Mouse (Mus musculus): ENCODE measurements around the gene Ttc34. TPM values are rescaled to one million over a fixed set of nuclear protein-coding genes. Genes with fewer than 3 reads are reported as not detected.

Gene Ttc34
- total RNA-seq (2021) = 1 to 10 TPM; 2.4 to 2.7 TPM

GRCm38 (mm10) chr4:154837170-154837569, at the start of gene Ttc34:
Gene Ttc34, plus strand, starts transcription at chr4:154837459.
- intact Hi-C loops (cut with DNase I) = no loop called here
- DNase-seq (ENCODE audit: low spot score in 2 of 2) = peak; percentile 28 to 32

- intact Hi-C loops (cut with DNase I) = no loop called here
- DNase-seq (ENCODE audit: low spot score in 2 of 2) = peak in 1 of 2 experiments; percentile 6
These were observed 49.1 kb upstream of the Ttc34 start for GRCm38 (mm10) chr4:154787960-154788702.

DNA sequence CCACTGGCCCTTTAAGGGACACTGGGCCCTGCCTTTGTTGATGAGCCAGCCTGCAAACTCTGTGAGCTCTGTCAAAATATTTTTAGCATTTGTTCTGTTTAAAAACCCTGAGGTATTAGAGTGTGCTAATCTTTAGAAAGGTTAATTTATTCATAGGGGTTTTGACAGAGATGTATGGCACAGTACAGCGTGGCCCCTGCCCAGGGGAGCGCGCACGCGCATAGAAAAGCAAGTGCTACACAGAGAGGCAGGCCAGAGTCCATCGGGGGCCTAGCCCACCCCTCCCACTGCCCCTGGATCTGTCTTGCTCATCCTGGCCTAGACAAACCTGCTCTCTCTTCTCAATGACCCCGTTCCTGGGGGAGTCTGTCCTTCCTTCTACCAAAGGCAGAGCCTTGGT, 45.4 kb upstream of the Ttc34 start:
- no peak for DNase-seq (ENCODE audit: low spot score in 2 of 2)
- intact Hi-C loops (cut with DNase I) = no loop called here

GRCm38 (mm10) chr4:154793499-154793898, 43.8 kb upstream of the Ttc34 start:
- intact Hi-C loops (cut with DNase I) = no loop called here
- DNase-seq (ENCODE audit: low spot score in 2 of 2) = no peak

DNA sequence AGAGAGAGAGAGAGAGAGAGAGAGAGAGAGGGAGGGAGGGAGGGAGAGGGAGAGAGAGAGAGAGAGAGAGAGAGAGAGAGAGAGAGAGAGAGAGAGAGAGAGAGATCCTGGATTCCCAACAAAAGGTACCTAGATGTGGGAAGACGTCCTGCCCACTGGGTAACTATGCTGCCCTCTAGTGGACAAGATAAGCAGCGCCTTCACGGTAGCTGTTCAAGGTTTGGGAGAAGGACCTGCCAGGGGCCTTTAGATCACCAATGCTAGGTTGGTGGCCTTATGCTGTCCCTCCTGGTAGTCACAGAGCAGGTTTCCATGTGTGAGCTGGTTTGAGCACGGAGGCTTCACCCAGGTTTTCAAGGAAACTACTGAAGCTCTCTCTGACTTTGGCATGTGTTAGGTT, 39.4 kb upstream of the Ttc34 start:
- DNase-seq (ENCODE audit: low spot score in 2 of 2) = peak; percentile 56 to 63
- intact Hi-C loops (cut with DNase I) = loop anchor here (2.0 kb wide), 1 partner anchor 469 kb away; no protein-coding TSS in a partner anchor

DNA sequence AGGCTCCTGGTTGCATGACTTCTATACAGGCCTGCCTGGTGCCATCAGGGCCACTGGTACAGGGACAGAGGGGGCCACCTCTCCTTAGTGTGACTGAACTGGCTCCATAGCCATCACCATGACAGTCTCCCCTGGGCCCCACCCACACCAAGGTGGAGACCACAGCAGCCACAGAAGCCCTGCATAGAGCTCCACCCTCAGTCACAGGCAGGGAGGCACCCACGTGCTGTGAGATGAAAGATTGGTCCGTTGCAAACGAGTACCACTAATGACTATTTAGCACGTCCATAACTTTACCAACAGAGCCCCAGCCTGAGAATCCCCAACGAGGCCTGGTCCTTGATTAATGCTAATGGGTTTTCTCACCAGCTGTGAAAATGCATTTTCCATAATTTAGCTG, 36.7 kb upstream of the Ttc34 start:
- intact Hi-C loops (cut with DNase I) = no loop called here
- no peak for DNase-seq (ENCODE audit: low spot score in 2 of 2)

- intact Hi-C loops (cut with DNase I) = no loop called here
- DNase-seq (ENCODE audit: low spot score in 2 of 2) = no peak
These were observed 35.0 kb upstream of the Ttc34 start for GRCm38 (mm10) chr4:154802210-154802609.

- peak; percentile 34 to 37 for DNase-seq (ENCODE audit: low spot score in 2 of 2)
- intact Hi-C loops (cut with DNase I) = loop anchor here (2.0 to 5.0 kb wide), 3 partner anchors 78 to 658 kb away; no protein-coding TSS in a partner anchor
These were observed 11.6 kb upstream of the Ttc34 start for GRCm38 (mm10) chr4:154825662-154826061.

DNA sequence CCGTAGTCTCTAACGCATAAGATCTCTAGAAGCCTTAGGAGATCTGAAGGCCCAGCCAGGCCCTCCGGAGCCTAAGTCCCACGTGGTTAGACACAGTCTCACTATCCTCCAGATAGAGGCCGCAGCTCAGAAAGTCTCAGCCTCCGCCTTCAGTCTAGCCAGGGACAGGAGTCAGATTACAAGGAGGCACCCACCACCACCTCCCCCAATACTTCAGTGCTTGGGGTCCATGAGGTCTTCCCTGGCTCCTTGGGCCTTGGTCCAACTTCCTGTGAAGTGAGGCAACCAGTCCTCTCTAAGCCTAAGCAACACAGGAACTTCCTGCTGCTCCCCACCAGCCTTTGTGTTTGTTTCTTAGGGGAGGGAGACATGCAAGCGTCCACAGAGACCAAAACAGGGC, 11.0 kb upstream of the Ttc34 start:
- DNase-seq (ENCODE audit: low spot score in 2 of 2) = no peak
- intact Hi-C loops (cut with DNase I) = loop anchor here (5.0 kb wide), 2 partner anchors 79 to 659 kb away; no protein-coding TSS in a partner anchor

DNA sequence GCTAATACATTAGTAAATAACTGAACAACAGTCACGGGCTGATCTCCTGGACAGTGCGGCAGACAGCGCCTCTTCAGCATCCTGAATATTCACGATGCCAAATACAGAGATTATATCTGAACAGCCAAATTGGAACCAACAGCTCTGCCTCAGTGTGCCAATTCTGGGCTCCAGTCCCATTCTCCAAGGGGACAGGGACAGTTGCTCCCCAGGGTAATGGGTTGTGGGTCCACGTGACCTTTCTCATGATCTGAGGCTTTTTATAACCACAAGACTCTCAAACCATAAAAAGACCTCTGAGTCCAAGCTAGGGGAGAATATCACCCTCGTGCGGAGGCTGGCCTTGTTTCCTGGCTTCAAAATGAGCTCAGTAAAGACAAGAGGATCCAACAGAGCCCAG, 10.1 kb upstream of the Ttc34 start:
- intact Hi-C loops (cut with DNase I) = loop anchor here (5.0 kb wide), 2 partner anchors 80 to 660 kb away; no protein-coding TSS in a partner anchor
- DNase-seq (ENCODE audit: low spot score in 2 of 2) = peak in 1 of 2 experiments; percentile 17

DNA sequence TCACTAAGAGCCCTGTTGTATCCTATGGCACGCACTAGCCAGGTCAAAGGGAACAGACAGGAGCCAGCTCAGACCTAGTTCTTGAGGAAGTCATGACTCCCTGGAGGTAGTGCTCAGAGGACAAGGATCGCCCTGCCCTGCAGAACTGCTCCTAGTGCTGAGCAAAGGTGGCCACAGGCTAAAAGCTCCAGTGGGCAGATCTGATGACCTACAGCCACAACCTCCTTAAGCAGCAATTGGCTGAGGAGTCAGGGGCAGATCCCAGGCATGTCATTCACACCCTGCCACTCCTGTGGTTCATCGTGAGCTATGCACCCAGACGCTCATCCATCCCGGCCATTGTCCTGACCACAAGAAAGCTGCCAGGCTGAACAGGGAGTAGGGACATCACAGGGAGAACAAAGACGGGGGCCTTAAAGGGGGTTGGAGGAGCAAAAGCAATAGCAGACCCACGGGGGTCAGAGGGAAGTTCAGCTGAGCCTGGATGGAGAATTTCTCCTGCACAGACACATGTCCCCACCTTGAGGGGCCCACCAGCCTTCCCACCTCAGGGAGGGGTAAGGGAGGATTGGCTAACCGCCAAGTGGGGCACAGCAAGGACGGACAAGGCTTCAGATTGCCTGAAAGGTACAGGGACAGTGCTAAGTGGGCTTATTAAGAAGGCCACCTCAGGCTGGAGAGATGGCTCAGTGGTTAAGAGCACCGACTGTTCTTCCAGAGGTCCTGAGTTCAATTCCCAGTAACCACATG, 9.2 kb upstream of the Ttc34 start:
- no peak for DNase-seq (ENCODE audit: low spot score in 2 of 2)
- intact Hi-C loops (cut with DNase I) = loop anchor here (5.0 kb wide), 2 partner anchors 81 to 661 kb away; no protein-coding TSS in a partner anchor

- DNase-seq (ENCODE audit: low spot score in 2 of 2) = no peak
- intact Hi-C loops (cut with DNase I) = no loop called here
These were observed 5.2 kb upstream of the Ttc34 start for GRCm38 (mm10) chr4:154831915-154832573.

- DNase-seq (ENCODE audit: low spot score in 2 of 2) = no peak
- intact Hi-C loops (cut with DNase I) = no loop called here
These were observed 910 bp upstream of the Ttc34 start for GRCm38 (mm10) chr4:154836183-154836915.

DNA sequence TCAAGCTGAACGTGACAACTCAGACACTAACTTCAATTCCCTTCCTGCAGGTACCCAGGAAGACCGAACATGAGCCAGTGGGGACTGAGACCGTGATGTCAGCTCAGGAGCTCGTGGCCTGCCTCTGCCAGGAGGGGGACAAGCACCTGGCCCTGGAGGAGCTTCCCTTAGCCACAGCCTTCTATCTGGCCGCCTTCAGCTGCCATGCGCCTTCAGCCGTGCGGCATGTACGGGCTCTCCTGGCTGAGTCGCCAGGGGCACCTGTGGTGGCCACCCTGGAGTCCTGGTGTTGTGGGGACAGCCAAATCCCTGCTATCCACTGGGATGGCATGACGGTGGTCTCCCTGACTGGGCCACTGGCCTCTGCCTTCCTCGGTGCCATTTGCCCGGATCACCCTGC, 1.5 kb downstream of the Ttc34 start:
- intact Hi-C loops (cut with DNase I) = no loop called here
- DNase-seq (ENCODE audit: low spot score in 2 of 2) = no peak

GRCm38 (mm10) chr4:154839406-154839805, 2.1 kb downstream of the Ttc34 start:
- DNase-seq (ENCODE audit: low spot score in 2 of 2) = no peak
- intact Hi-C loops (cut with DNase I) = no loop called here

- DNase-seq (ENCODE audit: low spot score in 2 of 2) = no peak
- intact Hi-C loops (cut with DNase I) = no loop called here
These were observed 15.4 kb downstream of the Ttc34 start for GRCm38 (mm10) chr4:154852696-154853095.

DNA sequence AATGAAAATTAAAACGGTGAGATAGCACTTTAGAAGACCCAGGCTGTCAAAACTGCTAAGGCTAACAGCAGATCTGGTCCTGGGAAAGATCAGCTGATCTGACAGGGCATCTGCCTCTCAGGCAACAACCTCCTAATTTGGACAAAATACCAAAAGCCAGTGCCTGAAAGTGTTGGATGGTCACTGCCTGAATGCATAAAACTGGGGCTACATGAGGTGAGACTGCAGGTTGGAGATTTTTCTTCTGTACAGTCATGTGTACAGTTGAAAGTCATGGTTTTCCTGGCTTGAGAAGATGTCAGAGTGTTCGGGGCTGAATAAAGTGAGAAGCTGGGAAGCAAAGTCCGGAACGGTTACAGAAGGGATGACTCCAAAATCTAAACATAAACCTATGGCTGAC, 16.6 kb downstream of the Ttc34 start:
- DNase-seq (ENCODE audit: low spot score in 2 of 2) = no peak

GRCm38 (mm10) chr4:154854676-154855345, 17.6 kb downstream of the Ttc34 start:
- intact Hi-C loops (cut with DNase I) = no loop called here
- DNase-seq (ENCODE audit: low spot score in 2 of 2) = no peak

More for the DNA sequence above, 16.6 kb downstream of the Ttc34 start:
- intact Hi-C loops (cut with DNase I) = no loop called here

All from left cerebral cortex, postnatal 25 days (tissue).